Mouse (Mus musculus): ENCODE results near the gene Zbtb46.

DNA sequence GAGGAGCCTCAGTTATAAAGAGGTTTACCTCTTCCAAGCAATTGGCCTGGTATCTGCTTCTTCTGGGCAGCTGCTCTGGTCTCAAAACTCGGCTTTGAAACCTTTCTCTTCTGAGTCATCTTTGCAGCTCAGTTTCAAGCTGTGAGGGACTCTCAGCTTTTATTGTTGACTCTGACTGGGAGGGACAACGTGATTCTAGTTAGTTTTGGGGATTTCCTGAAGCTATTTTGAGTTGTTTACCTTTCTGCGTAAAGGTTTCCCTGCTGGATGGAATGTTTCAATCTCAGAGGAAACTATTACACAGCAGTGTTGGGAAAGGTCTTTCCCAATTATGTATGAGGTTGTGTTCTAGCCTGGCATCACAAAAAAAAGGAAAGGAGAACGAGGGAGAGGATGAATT is 39.4 kb upstream of the Zbtb46 start:
- no peak for TF ChIP-seq CTCF (IDR thresholded peaks at IDR 0.05; ENCODE audit: control insufficient read depth, insufficient read depth, low read length)
- no peak for TF ChIP-seq POLR2A (IDR thresholded peaks at IDR 0.05; ENCODE audit: borderline replicate concordance, control insufficient read depth, low read depth, low read length)

Measured in bone marrow, adult 2 months (tissue).